In the genomic region with DNA sequence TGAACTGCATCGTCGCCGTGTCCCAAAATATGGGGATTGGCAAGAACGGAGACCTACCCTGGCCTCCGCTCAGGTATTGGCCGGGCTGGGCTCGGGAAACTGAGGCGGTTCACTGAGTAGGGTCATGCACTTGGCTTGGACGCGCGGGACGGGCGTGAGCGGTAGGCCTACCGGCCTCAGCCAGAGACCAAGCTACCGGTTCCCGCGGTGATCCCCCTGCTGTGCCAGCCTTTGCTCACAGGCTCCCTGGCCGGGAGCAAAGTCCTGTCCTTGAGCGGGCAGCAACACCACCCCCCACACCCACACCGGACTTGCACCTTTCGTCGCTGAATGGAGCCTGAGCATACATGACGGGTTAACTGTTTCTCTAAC, we compare ENCODE assay signal across 7 mouse cellular contexts. TPM values are rescaled to one million over a fixed set of nuclear protein-coding genes. Genes with fewer than 3 reads are reported as not detected.
DNase-seq lines count a peak whose midpoint lies in the region; ATAC-seq and TF ChIP-seq lines count a peak whose summit lies in the region.

No protein-coding gene starts in this region.

- peak overlapping the region; percentile 64 for H3K27ac ChIP-seq in ES-E14 (ENCODE audit: insufficient read depth, low read depth, low read length, poor library complexity, severe bottlenecking)
- no peak overlapping the region for H3K27ac ChIP-seq in hindbrain, embryonic 12.5 days
- H3K27ac ChIP-seq in limb, embryonic 15.5 days: peak overlapping the region; percentile 59; the same call in 1 of the 2 replicates
- H3K27ac ChIP-seq in stomach, embryonic 14.5 days (ENCODE audit: low read length): 0 out of 2 replicates have a peak overlapping the region, but pooled peaks have one; percentile 44

- peak overlapping the region; percentile 93 for H3K9ac ChIP-seq in ES-E14 (ENCODE audit: insufficient read depth, low read depth, low read length, poor library complexity, severe bottlenecking)
- H3K9ac ChIP-seq in hindbrain, embryonic 12.5 days: peak overlapping the region; percentile 69
- H3K9ac ChIP-seq in limb, embryonic 15.5 days: peak overlapping the region; percentile 55
- peak overlapping the region; percentile 42 for H3K9ac ChIP-seq in stomach, embryonic 14.5 days (replicated peaks; ENCODE audit: low read depth, low read length)

- ATAC-seq in activated CD4-positive, CD25-positive, alpha-beta regulatory T cell, adult 4 months: peak; percentile 2
- peak; percentile 63 for ATAC-seq in hindbrain, embryonic 12.5 days (ENCODE audit: low FRiP score)
- ATAC-seq in limb, embryonic 15.5 days (ENCODE audit: insufficient number of reproducible peaks, low FRiP score, low TSS enrichment, low read depth): no peak; the same call in 1 of the 2 replicates
- peak; percentile 37 for ATAC-seq in stomach, embryonic 14.5 days (ENCODE audit: insufficient number of reproducible peaks, insufficient read depth, low FRiP score, low read depth)

- DNase-seq in ES-E14 (ENCODE audit: low read depth, low spot score): no peak
- no peak for DNase-seq in urinary bladder, postnatal 14 days (ENCODE audit: low spot score)
- no peak for DNase-seq in ovary, postnatal 14 days (ENCODE audit: low spot score)

- no peaks in the 10 kb centered on the region for H3K9me3 ChIP-seq in ES-E14 (ENCODE audit: control insufficient read depth, insufficient read depth, low read depth, low read length)
- no peaks in the 10 kb centered on the region for H3K9me3 ChIP-seq in hindbrain, embryonic 12.5 days (replicated peaks)
- no peaks in the 10 kb centered on the region for H3K9me3 ChIP-seq in limb, embryonic 15.5 days
- no peaks in the 10 kb centered on the region for H3K9me3 ChIP-seq in stomach, embryonic 14.5 days (ENCODE audit: control insufficient read depth, low read depth, low read length)

- in situ Hi-C loops in ES-E14 (cut with MboI; ENCODE audit: low sequenced_read_pairs in 2 of 2, unreplicated experiment in 2 of 2): no loop called here

- H3K4me2 ChIP-seq in hindbrain, embryonic 12.5 days (replicated peaks): peak overlapping the region; percentile 96
- H3K4me2 ChIP-seq in limb, embryonic 15.5 days: peak overlapping the region; percentile 97
- peak overlapping the region; percentile 93 for H3K4me2 ChIP-seq in stomach, embryonic 14.5 days (replicated peaks; ENCODE audit: low read depth, low read length)

- under 1% methylated on average over 24 of the region's 24 CpGs for WGBS in hindbrain, embryonic 12.5 days
- 0% methylated on average over 24 of the region's 24 CpGs for WGBS in limb, embryonic 15.5 days
- under 1% methylated on average over 24 of the region's 24 CpGs for WGBS in stomach, embryonic 14.5 days

- H3K4me3 ChIP-seq in ES-E14 (ENCODE audit: insufficient read depth in 1 of 2, low read depth in 1 of 2, low read length in 2 of 2, poor library complexity in 1 of 2, severe bottlenecking in 1 of 2): peak overlapping the region; percentile 83 to 100
- peak overlapping the region; percentile 51 for H3K4me3 ChIP-seq in hindbrain, embryonic 12.5 days
- H3K4me3 ChIP-seq in limb, embryonic 15.5 days: peak overlapping the region; percentile 80
- H3K4me3 ChIP-seq in stomach, embryonic 14.5 days (ENCODE audit: low read depth, low read length): peak overlapping the region; percentile 70

- H3K36me3 ChIP-seq in ES-E14 (ENCODE audit: control insufficient read depth, insufficient read depth, low read length, poor library complexity, severe bottlenecking): peaks cover 18% of the 10 kb centered on the region
- peaks cover 12% of the 10 kb centered on the region; the same call in 1 of the 2 replicates for H3K36me3 ChIP-seq in hindbrain, embryonic 12.5 days
- H3K36me3 ChIP-seq in limb, embryonic 15.5 days: peaks cover 18% of the 10 kb centered on the region; the same call in 1 of the 2 replicates
- peaks cover 4% of the 10 kb centered on the region; the same call in 1 of the 2 replicates for H3K36me3 ChIP-seq in stomach, embryonic 14.5 days (ENCODE audit: control insufficient read depth, insufficient read depth, low read length)

- H3K4me1 ChIP-seq in ES-E14 (ENCODE audit: control insufficient read depth in 2 of 2, insufficient read depth in 2 of 2, low read length in 2 of 2, poor library complexity in 1 of 2): peaks cover 0 to 4% of the 10 kb centered on the region in 2 experiments; a peak in 1 of 4 replicates
- H3K4me1 ChIP-seq in hindbrain, embryonic 12.5 days: peaks cover 24% of the 10 kb centered on the region
- peaks cover 24% of the 10 kb centered on the region for H3K4me1 ChIP-seq in limb, embryonic 15.5 days
- H3K4me1 ChIP-seq in stomach, embryonic 14.5 days (ENCODE audit: control insufficient read depth, insufficient read depth, low read length): 0 out of 2 replicates have a peak, but pooled peaks cover 4% of the 10 kb centered on the region

- no peaks in the 10 kb centered on the region for H3K27me3 ChIP-seq in hindbrain, embryonic 12.5 days
- no peaks in the 10 kb centered on the region for H3K27me3 ChIP-seq in limb, embryonic 15.5 days
- H3K27me3 ChIP-seq in stomach, embryonic 14.5 days (ENCODE audit: control insufficient read depth, insufficient read depth, low read length): no peaks in the 10 kb centered on the region

TF ChIP-seq in ES-E14, 5 proteins besides CTCF, POLR2A, EP300 and RAD21:
- TF ChIP-seq HCFC1 (IDR thresholded peaks at IDR 0.05; ENCODE audit: borderline replicate concordance, insufficient read depth, low read length) (no peak), ZNF384 (IDR thresholded peaks at IDR 0.05; ENCODE audit: low read depth, low read length) (no peak), MAFK (IDR thresholded peaks at IDR 0.05; ENCODE audit: insufficient read depth, low read depth, low read length) (no peak), CHD2 (IDR thresholded peaks at IDR 0.05; ENCODE audit: low read depth, low read length) (no peak), ZC3H11A (IDR thresholded peaks at IDR 0.05; ENCODE audit: borderline replicate concordance, low read depth, low read length) (no peak)

RNA-seq across cellular contexts. Expression of a gene that starts 0.5 kb away (rescaled TPM):
- 32.8 and 33.0 TPM in 2 replicates for total RNA-seq in ES-E14 (2012; rRNA removed)
- 10 to 100 TPM; 38.0 to 38.5 TPM for polyA plus RNA-seq in activated CD4-positive, CD25-positive, alpha-beta regulatory T cell, adult 4 months (2017; shearing (Covaris generic))
- 31.9 and 32.7 TPM in 2 replicates for polyA plus RNA-seq in hindbrain, embryonic 12.5 days (2016; fragmentation: Nextera tagmentation; extraction: Ambion mirVana)
- polyA plus RNA-seq in limb, embryonic 15.5 days (2015; fragmentation: Nextera tagmentation; extraction: Ambion mirVana): 21.4 and 22.1 TPM in 2 replicates
- 30.9 and 31.6 TPM in 2 replicates for polyA plus RNA-seq in stomach, embryonic 14.5 days (2014; fragmentation: Nextera tagmentation; extraction: Ambion mirVana)

RNA-seq across cellular contexts. Expression of a gene that starts 0.7 kb away (rescaled TPM):
- total RNA-seq in ES-E14 (2012; rRNA removed): 8.6 and 15.7 TPM in 2 replicates
- 1 to 10 TPM; 3.8 to 6.3 TPM for polyA plus RNA-seq in activated CD4-positive, CD25-positive, alpha-beta regulatory T cell, adult 4 months (2017; shearing (Covaris generic))
- polyA plus RNA-seq in hindbrain, embryonic 12.5 days (2016; fragmentation: Nextera tagmentation; extraction: Ambion mirVana): 11.1 and 11.4 TPM in 2 replicates
- polyA plus RNA-seq in limb, embryonic 15.5 days (2015; fragmentation: Nextera tagmentation; extraction: Ambion mirVana): 11.8 and 12.2 TPM in 2 replicates
- polyA plus RNA-seq in stomach, embryonic 14.5 days (2014; fragmentation: Nextera tagmentation; extraction: Ambion mirVana): 15.3 and 16.3 TPM in 2 replicates

RNA-seq across cellular contexts. Expression of a gene that starts 49.5 kb away (rescaled TPM):
- total RNA-seq in ES-E14 (2012; rRNA removed): 0.21 and 0.22 TPM in 2 replicates
- 10 to 100 TPM in 1 of 2 experiments, 1 to 10 TPM in 1; 5.0 to 12.5 TPM for polyA plus RNA-seq in activated CD4-positive, CD25-positive, alpha-beta regulatory T cell, adult 4 months (2017; shearing (Covaris generic))
- polyA plus RNA-seq in hindbrain, embryonic 12.5 days (2016; fragmentation: Nextera tagmentation; extraction: Ambion mirVana): 1.1 and 1.2 TPM in 2 replicates
- polyA plus RNA-seq in limb, embryonic 15.5 days (2015; fragmentation: Nextera tagmentation; extraction: Ambion mirVana): 0.67 and 1.3 TPM in 2 replicates
- 1.8 and 2.5 TPM in 2 replicates for polyA plus RNA-seq in stomach, embryonic 14.5 days (2014; fragmentation: Nextera tagmentation; extraction: Ambion mirVana)

Comparison
In these comparisons a context has a peak if more than half of its experiments do, and no peak if none do; other contexts are left out.
1. H3K9ac ChIP-seq: peak in every context shown above with its lines; median percentile 93 in ES-E14; 69 in hindbrain, embryonic 12.5 days; 55 in limb, embryonic 15.5 days; 42 in stomach, embryonic 14.5 days.